Mouse (Mus musculus) CH12.LX (cell line): ENCODE data around the gene Ifna2.

Source experiments
- CTCF ChIP-seq, 2 experiments: IDR thresholded peaks in 1 of 2; conservative IDR thresholded peaks in 1 of 2; 2 replicates each; pipeline ENCODE4 v1.5.1; 2011 to 2012; ENCODE audit warnings: low read depth in 2 of 2, low read length in 2 of 2, improper control_type of control experiment in 1 of 2, inconsistent platforms in 1 of 2, mild to moderate bottlenecking in 1 of 2, moderate library complexity in 1 of 2
- MAX ChIP-seq: IDR thresholded peaks from 2 replicates; pipeline ENCODE4 v1.6.1; 2011; ENCODE audit warnings: low read length, improper control_type of control experiment
- POLR2A ChIP-seq: IDR thresholded peaks from 2 replicates; pipeline ENCODE4 v1.6.1; 2011; ENCODE audit warnings: low read depth, mild to moderate bottlenecking, improper control_type of control experiment, low read length

DNA sequence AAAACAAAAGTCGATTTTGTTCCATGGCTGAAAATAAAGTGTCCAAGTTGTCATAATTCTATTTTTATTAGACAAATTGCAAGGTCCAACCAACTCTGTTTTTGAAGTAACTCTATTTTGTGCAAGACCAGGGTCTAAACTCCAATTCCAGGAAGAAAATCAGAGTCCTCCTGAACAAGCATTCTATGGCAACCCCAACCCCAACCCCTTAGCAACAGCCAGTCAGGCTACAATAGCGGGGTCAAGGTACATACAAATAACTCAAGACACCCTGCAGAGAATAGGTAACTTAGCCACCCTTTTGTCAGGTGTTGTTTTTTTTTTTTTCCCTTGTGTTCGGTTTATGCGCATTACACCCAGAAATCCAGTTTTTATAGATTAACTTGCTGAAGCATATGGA is 14.0 kb upstream of the Ifna2 start:
- TF ChIP-seq CTCF (conservative IDR thresholded peaks at IDR 0.05 in 1 of 2, IDR thresholded peaks at IDR 0.05 in 1 of 2; ENCODE audit: low read depth in 2 of 2, low read length in 2 of 2) (no peak), MAX (no peak), POLR2A (no peak)
